Mouse (Mus musculus): ENCODE results near the gene Capns1.

- TF ChIP-seq POLR2A (IDR thresholded peaks at IDR 0.05; ENCODE audit: insufficient read depth, low read length) = no peak
- no peak for TF ChIP-seq CTCF (IDR thresholded peaks at IDR 0.05; ENCODE audit: low read depth, low read length)
- no peak for TF ChIP-seq EP300 (IDR thresholded peaks at IDR 0.05; ENCODE audit: insufficient read depth, low read depth, low read length)
Measured at GRCm38 (mm10) chr7:30184641-30185348, 13.8 kb downstream of the Capns1 start.
